Comparison of ENCODE assay signal across 25 mouse cellular contexts in the genomic region with DNA sequence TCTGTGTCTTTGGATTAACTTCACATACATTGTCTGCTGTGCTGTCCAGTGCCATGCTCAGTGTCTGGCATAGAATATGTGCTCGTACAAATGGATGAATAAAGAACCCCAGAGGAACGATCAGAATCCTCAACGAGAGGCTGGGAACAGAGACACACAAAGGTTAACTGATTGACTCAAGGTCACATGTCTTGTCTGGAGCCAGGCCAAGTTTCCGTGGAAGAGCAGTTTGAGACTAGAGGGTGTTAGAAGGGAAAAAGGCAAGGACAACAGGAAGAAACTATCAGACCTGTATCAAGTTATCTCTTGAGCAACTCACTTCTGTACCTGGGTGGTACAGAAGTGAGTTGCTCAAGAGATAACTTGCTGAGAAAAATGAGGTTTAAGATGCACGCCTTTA. TPM values are rescaled to one million over a fixed set of nuclear protein-coding genes. Genes with fewer than 3 reads are reported as not detected.
DNase-seq lines count a peak whose midpoint lies in the region; ATAC-seq and TF ChIP-seq lines count a peak whose summit lies in the region.
"Had no signal": no experiment of that assay in that cellular context is flagged by ENCODE, and none has a peak within 500 bp of the region (broad histone marks: within the 10 kb centered on the region; RNA-seq: fewer than 3 reads in every experiment).

No protein-coding gene starts in this region.

- H3K4me3 ChIP-seq in kidney, adult 2 months (ENCODE audit: insufficient read depth, low read depth, low read length): no peak overlapping the region
- H3K4me3 ChIP-seq in kidney, embryonic 15.5 days (replicated peaks): no peak overlapping the region
- no peak overlapping the region for H3K4me3 ChIP-seq in midbrain, embryonic 11.5 days (ENCODE audit: low read depth, low read length)
- no peak overlapping the region for H3K4me3 ChIP-seq in hindbrain, embryonic 13.5 days
- H3K4me3 ChIP-seq: embryonic facial prominence, embryonic 10.5 days; heart, adult 2 months; heart, embryonic 13.5 days; limb, embryonic 12.5 days; megakaryocyte, embryonic 14.5 days; neural tube, embryonic 12.5 days had no signal

- no peak for TF ChIP-seq CTCF in kidney, adult 2 months (conservative IDR thresholded peaks at IDR 0.05; ENCODE audit: insufficient read depth, insufficient read length, low read depth, low read length)
- no peak for TF ChIP-seq CTCF in brain, embryonic 14.5 days (IDR thresholded peaks at IDR 0.05; ENCODE audit: borderline replicate concordance, extremely low read depth, insufficient read depth, insufficient read length)

- no peaks in the 10 kb centered on the region for H3K36me3 ChIP-seq in kidney, adult 2 months (ENCODE audit: control insufficient read depth, insufficient read depth, low read length)
- no peaks in the 10 kb centered on the region for H3K36me3 ChIP-seq in kidney, embryonic 15.5 days
- H3K36me3 ChIP-seq in midbrain, embryonic 11.5 days (ENCODE audit: control insufficient read depth, insufficient read depth, low read length): no peaks in the 10 kb centered on the region
- H3K36me3 ChIP-seq in hindbrain, embryonic 13.5 days: no peaks in the 10 kb centered on the region
- H3K36me3 ChIP-seq: embryonic facial prominence, embryonic 10.5 days; heart, embryonic 13.5 days; limb, embryonic 12.5 days; neural tube, embryonic 12.5 days had no signal

- no peak overlapping the region for H3K27ac ChIP-seq in kidney, adult 2 months (ENCODE audit: insufficient read depth, low read depth, low read length)
- no peak overlapping the region for H3K27ac ChIP-seq in kidney, embryonic 15.5 days
- H3K27ac ChIP-seq in midbrain, embryonic 11.5 days (ENCODE audit: low read depth, low read length): no peak overlapping the region
- H3K27ac ChIP-seq in hindbrain, embryonic 13.5 days: no peak overlapping the region
- H3K27ac ChIP-seq: embryonic facial prominence, embryonic 10.5 days; heart, adult 2 months; heart, embryonic 13.5 days; limb, embryonic 12.5 days; neural tube, embryonic 12.5 days had no signal

- no peak for ATAC-seq in kidney, embryonic 15.5 days (replicated peaks; ENCODE audit: low FRiP score)
- ATAC-seq in midbrain, embryonic 11.5 days (ENCODE audit: low FRiP score): no peak
- ATAC-seq in hindbrain, embryonic 13.5 days (ENCODE audit: low FRiP score): no peak
- ATAC-seq: intestine, postnatal 0 days had no signal

- peaks cover 8% of the 10 kb centered on the region; the same call in 1 of the 2 replicates for H3K4me1 ChIP-seq in kidney, adult 2 months (ENCODE audit: control insufficient read depth, insufficient read depth, low read length)
- peaks cover 62% of the 10 kb centered on the region for H3K4me1 ChIP-seq in kidney, embryonic 15.5 days
- 0 out of 2 replicates have a peak, but pooled peaks cover 2% of the 10 kb centered on the region for H3K4me1 ChIP-seq in midbrain, embryonic 11.5 days (ENCODE audit: control insufficient read depth, insufficient read depth, low read length)
- H3K4me1 ChIP-seq in hindbrain, embryonic 13.5 days (replicated peaks): peaks cover 50% of the 10 kb centered on the region
- H3K4me1 ChIP-seq: megakaryocyte, embryonic 14.5 days had no signal

- WGBS in kidney, adult 2 months: 29% methylated on average over 5 of the region's 5 CpGs
- WGBS in kidney, embryonic 15.5 days: 30% methylated on average over 5 of the region's 5 CpGs
- 74% methylated on average over 5 of the region's 5 CpGs for WGBS in midbrain, embryonic 11.5 days
- 46% methylated on average over 5 of the region's 5 CpGs for WGBS in hindbrain, embryonic 13.5 days

- TF ChIP-seq POLR2A in kidney, adult 2 months (IDR thresholded peaks at IDR 0.05; ENCODE audit: low read depth, low read length): no peak
- no peak for TF ChIP-seq POLR2A in brain, embryonic 14.5 days (IDR thresholded peaks at IDR 0.05; ENCODE audit: borderline replicate concordance, extremely low read depth, insufficient read depth, insufficient read length, poor library complexity, severe bottlenecking)

- DNase-seq in kidney, adult 2 months: peak; percentile 77
- peak; percentile 4 for DNase-seq in brain, embryonic 14.5 days (ENCODE audit: low read depth)
- peak; percentile 86 to 87 for DNase-seq in kidney, postnatal 25 days
- DNase-seq in midbrain, embryonic 11.5 days (ENCODE audit: low spot score, missing footprints): no peak
- no peak for DNase-seq in lung, postnatal 36 days
- DNase-seq: B cell, adult 2 months; cerebellum, adult 11-12 months; gastrocnemius, postnatal 36 days; heart, adult 2 months; heart, postnatal 14 days; lung, adult 18-20 months; lung, postnatal 14 days; midbrain, embryonic 14.5 days; right cerebral cortex, postnatal 25 days; thymus, postnatal 14 days had no signal

- no peaks in the 10 kb centered on the region for H3K9me3 ChIP-seq in kidney, embryonic 15.5 days (replicated peaks)
- no peaks in the 10 kb centered on the region for H3K9me3 ChIP-seq in midbrain, embryonic 11.5 days (ENCODE audit: control insufficient read depth, low read length)
- H3K9me3 ChIP-seq in hindbrain, embryonic 13.5 days: no peaks in the 10 kb centered on the region
- H3K9me3 ChIP-seq: embryonic facial prominence, embryonic 10.5 days; heart, embryonic 13.5 days; limb, embryonic 12.5 days; megakaryocyte, embryonic 14.5 days; neural tube, embryonic 12.5 days had no signal

- no peak overlapping the region for H3K9ac ChIP-seq in kidney, embryonic 15.5 days
- H3K9ac ChIP-seq in midbrain, embryonic 11.5 days (ENCODE audit: low read length): no peak overlapping the region
- H3K9ac ChIP-seq in hindbrain, embryonic 13.5 days: no peak overlapping the region
- H3K9ac ChIP-seq: heart, embryonic 13.5 days; limb, embryonic 12.5 days; neural tube, embryonic 12.5 days had no signal

- no peak overlapping the region for H3K4me2 ChIP-seq in kidney, embryonic 15.5 days
- H3K4me2 ChIP-seq in midbrain, embryonic 11.5 days: no peak overlapping the region
- no peak overlapping the region for H3K4me2 ChIP-seq in hindbrain, embryonic 13.5 days
- H3K4me2 ChIP-seq: heart, embryonic 13.5 days; limb, embryonic 12.5 days; liver, embryonic 11.5 days; neural tube, embryonic 12.5 days had no signal

- no peaks in the 10 kb centered on the region for H3K27me3 ChIP-seq in kidney, adult 2 months (replicated peaks; ENCODE audit: control insufficient read depth, insufficient read depth, low read length)
- H3K27me3 ChIP-seq in kidney, embryonic 15.5 days: peaks cover 12% of the 10 kb centered on the region; the same call in 1 of the 2 replicates
- H3K27me3 ChIP-seq in midbrain, embryonic 11.5 days (ENCODE audit: control insufficient read depth, insufficient read depth, low read length): peaks cover 42% of the 10 kb centered on the region
- peaks cover 57% of the 10 kb centered on the region for H3K27me3 ChIP-seq in hindbrain, embryonic 13.5 days
- H3K27me3 ChIP-seq: neural tube, embryonic 12.5 days had no signal

RNA-seq across cellular contexts. Expression of a gene that starts 52.5 kb away (rescaled TPM):
- polyA plus RNA-seq in kidney, adult 2 months (2012; rRNA removed): 2.5 and 2.7 TPM in 2 replicates
- 7.9 and 10.2 TPM in 2 replicates for polyA plus RNA-seq in kidney, embryonic 15.5 days (2015; fragmentation: Nextera tagmentation; extraction: Ambion mirVana)
- polyA plus RNA-seq in brain, embryonic 14.5 days (2012; rRNA removed): 1.2 and 13.6 TPM in 2 replicates
- polyA plus RNA-seq in midbrain, embryonic 11.5 days (2014; fragmentation: Nextera tagmentation; extraction: Ambion mirVana): not detected in 2 replicates
- 76.2 and 86.9 TPM in 2 replicates for polyA plus RNA-seq in hindbrain, embryonic 13.5 days (2015; fragmentation: Nextera tagmentation; extraction: Ambion mirVana)
- polyA plus RNA-seq: cortical plate, adult 2 months; midbrain, embryonic 14.5 days had no signal

Comparison
In these comparisons a context has a peak if more than half of its experiments do, and no peak if none do; other contexts are left out.
1. DNase-seq: peak in kidney, adult 2 months (single experiment), brain, embryonic 14.5 days (single experiment) and kidney, postnatal 25 days (2 of 2); none in midbrain, embryonic 11.5 days (single experiment) and lung, postnatal 36 days (single experiment).